Mouse (Mus musculus) c-Kit-positive CD71-negative TER-119-negative erythroid progenitor cells, embryonic 14.5 days (primary cell): Measurements from ENCODE around the gene Rapgef2.
A peak's percentile ranks its signal among the peaks of the same experiment; 100 is the strongest.
"Not testable (repeated sequence)": the region's sequence is repeated elsewhere in the genome, so short reads cannot be mapped to it uniquely, and the experiment has no call there.

Experiments used
- DNase-seq: peaks from one replicate; pipeline ENCODE4 v3.0.0-alpha.2; 2013; ENCODE audit warnings: low read depth

The Rapgef2 gene

GRCm38 (mm10) chr3:79089091-79089490 is 197.2 kb downstream of the Rapgef2 start:
- no peak for DNase-seq

GRCm38 (mm10) chr3:79088461-79088860 is 197.9 kb downstream of the Rapgef2 start:
- DNase-seq: no peak

- DNase-seq: no peak
Observed at GRCm38 (mm10) chr3:79086282-79086681, 200.0 kb downstream of the Rapgef2 start.

GRCm38 (mm10) chr3:79083881-79084280 is 202.4 kb downstream of the Rapgef2 start:
- no peak for DNase-seq

GRCm38 (mm10) chr3:79083030-79083429 is 203.3 kb downstream of the Rapgef2 start:
- DNase-seq: no peak

- DNase-seq: no peak
Observed at GRCm38 (mm10) chr3:79079076-79079475, 207.2 kb downstream of the Rapgef2 start.

- no peak for DNase-seq
Observed at GRCm38 (mm10) chr3:79074970-79075369, 211.3 kb downstream of the Rapgef2 start.

GRCm38 (mm10) chr3:79073541-79074244 is 212.6 kb downstream of the Rapgef2 start:
- no peak for DNase-seq

DNA sequence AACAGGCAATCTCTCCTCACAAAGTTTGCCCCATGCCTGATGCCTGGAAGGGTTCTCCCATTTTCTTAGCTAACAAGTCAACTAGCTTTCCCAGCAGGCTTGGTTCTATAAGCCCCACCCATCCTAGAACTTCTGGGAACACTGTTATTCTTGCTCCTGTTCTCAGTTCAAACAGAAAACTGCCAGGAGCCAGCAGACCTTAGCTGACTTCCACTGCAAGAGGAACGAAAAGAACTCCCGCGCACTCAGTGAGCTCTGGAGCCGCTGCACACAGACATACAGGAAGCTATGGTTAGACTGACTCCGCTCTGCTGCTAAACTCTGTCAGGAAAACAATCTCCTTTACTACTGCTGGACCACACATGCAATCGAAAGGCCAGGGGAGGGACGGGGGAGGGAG is 214.8 kb downstream of the Rapgef2 start:
- DNase-seq: no peak

DNA sequence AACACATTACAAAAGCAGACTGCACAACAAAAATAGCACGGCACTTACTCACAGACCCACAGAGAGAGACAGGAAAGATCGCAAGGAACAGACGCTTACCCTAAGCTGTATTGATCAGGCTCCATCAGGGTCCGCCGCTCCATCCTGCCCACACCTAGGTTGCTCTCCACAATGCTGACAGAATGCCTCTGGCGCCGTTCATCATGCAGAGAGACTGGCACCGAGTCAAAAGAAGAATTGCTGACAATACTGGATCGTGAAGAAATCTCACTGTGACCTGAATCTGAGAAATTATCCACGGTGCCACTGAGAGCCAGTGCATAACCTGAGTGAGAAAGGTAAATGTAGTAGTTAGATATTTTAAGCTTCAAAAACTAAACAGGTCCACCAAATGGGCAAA is 216.4 kb downstream of the Rapgef2 start:
- DNase-seq: no peak

GRCm38 (mm10) chr3:79068976-79069375 is 217.3 kb downstream of the Rapgef2 start:
- DNase-seq: no peak

DNA sequence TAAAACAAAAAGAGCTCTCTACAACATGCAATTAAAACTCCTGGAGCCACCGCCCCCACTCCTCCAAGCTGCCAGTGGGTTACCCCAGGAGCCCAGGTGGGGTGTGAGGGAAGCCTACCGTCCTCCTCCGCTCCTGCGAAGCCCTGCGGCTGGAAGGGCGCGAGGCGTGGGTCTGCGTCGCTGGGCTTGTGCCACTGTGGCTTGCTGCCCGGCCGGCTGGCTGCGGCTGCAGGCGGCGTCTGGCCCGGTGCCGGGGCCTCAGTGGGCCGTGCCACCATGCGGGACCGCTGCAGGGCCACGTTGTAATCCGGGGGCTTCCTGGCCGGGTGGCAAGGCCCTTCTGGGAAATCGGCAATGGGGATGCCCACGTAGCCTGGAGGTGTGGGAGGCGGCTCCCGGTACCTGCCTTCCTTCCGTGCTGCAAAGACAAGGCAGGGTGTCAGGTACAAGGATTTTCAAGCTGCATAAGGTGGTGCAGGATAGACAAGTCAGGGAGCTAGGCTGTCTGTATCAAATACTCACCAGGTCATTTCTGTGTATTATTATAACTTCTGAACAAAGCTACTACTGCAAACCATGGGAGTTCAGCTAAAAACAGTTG is 219.8 kb downstream of the Rapgef2 start:
- DNase-seq: no peak

GRCm38 (mm10) chr3:79064096-79064495 is 222.2 kb downstream of the Rapgef2 start:
- DNase-seq: no peak

GRCm38 (mm10) chr3:79061426-79061825 is 224.9 kb downstream of the Rapgef2 start:
- no peak for DNase-seq

DNA sequence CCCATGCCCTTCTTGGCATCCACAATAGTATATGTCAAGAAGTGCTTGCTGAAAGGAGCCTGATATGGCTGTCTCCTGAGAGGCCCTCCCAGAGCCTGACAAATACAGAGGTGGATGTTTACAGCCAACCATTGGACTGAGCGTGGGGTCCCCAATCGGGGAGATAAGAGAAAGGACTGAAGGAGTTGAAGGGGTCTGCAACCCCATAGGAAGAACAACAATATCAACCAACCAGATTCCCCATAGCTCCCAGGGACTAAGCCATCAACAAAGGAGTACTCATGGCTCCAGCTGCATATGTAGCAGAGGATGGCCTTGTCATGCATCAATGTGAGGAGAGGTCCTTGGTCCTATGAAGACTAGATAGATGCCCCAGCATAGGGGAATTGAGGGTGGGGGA is 227.8 kb downstream of the Rapgef2 start:
- not testable (repeated sequence) for DNase-seq

- DNase-seq: no peak
Observed at GRCm38 (mm10) chr3:79045251-79045650, 241.1 kb downstream of the Rapgef2 start.

DNA sequence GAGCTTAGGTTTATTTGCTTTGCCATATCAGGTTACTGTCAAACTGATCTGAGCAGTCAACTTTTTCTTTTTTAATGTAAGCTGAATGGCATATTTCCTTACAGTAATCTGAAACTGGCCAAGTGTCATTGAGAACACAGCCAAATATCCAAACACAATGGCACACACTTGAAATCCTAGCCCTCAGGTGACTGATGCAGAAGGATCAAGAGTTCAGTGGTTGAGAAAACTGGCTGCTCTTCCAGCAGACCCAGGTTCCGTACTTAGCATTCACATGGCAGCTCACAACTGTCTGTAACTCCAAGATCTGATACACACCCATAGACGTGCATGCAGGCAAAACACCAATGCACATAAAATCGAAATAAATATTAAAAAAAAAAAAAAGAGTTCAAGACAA is 243.3 kb downstream of the Rapgef2 start:
- no peak for DNase-seq

- DNase-seq: no peak
Observed at GRCm38 (mm10) chr3:79039666-79040450, 246.5 kb downstream of the Rapgef2 start.

DNA sequence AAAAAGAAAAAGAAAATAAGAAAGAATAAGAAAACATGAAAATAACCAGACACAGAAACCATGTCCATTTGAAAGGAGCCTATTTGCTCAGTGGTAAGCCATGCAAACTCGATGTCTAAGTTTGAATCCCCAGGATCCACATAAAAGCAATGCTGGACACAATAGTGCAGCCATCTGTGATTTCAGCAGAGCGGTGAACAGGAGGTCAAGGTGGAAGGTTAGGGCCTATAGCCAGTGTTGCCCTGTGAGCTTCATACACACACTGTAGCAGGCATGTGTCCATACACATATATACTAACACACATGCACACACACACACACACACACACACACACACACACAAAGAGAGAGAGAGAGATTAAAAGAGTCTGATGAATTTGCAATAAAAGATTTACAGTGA is 247.3 kb downstream of the Rapgef2 start:
- DNase-seq: no peak

DNA sequence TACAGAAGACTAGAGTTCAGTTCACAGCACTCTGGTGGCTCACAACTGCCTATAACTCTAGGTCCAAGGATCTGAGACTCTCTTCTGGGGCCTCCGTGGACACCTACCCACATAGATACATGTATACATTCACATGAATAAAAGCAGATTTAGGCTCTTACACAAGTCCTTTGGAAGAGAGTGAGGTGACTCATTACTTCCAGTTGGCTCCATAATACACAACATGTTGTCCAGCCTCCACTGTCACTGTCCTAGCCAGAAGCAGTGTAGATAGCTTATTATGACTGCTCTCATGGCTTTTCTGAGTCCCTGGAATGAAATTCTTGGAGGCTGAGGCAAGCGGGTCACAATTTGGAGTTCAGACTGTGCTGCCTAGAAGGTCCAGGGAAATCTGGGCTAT is 251.9 kb downstream of the Rapgef2 start:
- DNase-seq: no peak

- no peak for DNase-seq
Observed at GRCm38 (mm10) chr3:79030855-79031254, 255.5 kb downstream of the Rapgef2 start.

GRCm38 (mm10) chr3:79028153-79028878 is 258.0 kb downstream of the Rapgef2 start:
- DNase-seq: peak; percentile 56
